Mouse (Mus musculus) NIH3T3 (cell line): ENCODE measurements around the gene Vars.
"Not testable (repeated sequence)": the region's sequence is repeated elsewhere in the genome, so short reads cannot be mapped to it uniquely, and the experiment has no call there.

Experiments
- DNase-seq: peaks from one replicate; pipeline ENCODE4 v3.0.0-alpha.2; 2012; ENCODE audit warnings: low read depth

The Vars gene

DNA sequence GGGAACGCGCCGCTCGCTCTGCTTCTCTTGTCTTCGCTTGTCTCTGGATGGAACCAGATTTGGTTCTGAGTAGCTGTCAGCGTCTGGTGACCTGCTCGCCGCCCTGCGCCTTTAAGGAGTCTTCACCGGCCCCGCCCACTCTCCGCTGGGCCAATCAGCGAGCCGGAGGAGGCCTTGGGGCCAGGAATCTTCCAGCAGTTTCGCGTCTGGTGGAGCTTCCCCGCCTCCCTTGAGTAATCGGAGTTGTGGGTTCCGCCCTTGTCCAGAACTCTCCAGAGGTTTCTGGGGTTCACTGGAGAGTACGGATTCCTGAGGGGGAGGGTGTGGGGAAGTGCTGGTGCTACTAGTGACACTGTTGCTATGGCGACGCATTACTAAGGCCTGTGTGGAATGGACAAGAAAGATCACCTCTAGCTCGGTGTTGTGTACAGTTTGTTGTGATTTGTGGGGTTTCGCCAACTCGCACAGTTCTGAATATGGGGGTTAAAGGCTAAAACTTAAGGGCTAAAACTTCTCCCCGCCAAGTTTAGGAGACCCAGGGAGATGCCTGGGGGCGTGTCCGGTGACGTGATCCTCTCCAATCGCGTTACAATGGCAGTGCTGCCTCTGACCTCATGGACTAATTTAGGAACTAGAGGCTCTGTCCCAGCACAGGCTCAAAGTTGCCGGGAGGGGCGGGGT, 28.6 kb upstream of the Vars start, which contains the start of the genes Hspa1a and Hspa1l:
TSS of gene Hspa1a (minus strand) at position 88 of the 681 bp plus-strand sequence.
TSS of gene Hspa1l (plus strand) at position 635 of the 681 bp plus-strand sequence.
- DNase-seq: not testable (repeated sequence)

DNA sequence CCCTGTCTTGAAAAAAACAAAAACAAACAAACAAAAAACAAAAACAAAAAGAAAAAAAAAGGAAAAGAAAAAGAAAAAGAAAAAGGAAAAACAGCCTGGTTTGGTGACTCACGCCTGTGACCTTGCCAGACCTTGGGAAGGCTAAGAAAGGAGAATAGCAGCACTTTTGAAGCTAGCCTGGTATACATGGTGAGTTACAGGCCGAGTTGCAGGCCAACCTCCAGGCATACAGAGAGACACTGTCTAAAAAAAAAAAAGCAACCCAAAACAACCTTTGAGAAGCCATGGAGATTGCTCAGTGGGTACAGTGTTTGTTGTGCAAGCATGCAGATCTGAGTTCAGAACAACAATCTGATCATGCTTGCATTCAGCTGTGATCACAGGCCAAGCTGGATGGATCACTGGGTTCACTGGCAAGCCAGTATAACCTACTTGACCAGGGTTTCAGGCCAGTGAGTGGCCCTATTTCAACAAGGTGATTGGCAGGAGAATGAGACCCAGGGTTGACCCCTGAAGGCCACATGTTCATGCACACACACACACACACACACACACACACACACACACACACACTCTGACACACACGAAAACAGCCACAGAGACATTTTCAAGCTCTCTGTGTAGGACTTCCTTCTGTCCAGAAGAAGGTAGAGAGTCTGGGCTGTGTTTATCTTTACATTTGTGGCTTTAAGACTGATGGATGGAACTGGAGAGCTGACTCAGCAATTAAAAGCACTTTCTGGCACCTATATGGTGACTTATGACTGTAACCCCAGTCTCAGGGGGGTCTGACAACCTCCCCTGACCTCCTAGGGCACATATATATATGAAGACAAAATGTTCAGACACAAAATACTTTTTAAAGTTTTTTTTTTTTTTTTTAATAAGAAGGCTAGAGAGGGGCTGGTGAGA, 24.9 kb upstream of the Vars start:
- peak; percentile 61 for DNase-seq

DNA sequence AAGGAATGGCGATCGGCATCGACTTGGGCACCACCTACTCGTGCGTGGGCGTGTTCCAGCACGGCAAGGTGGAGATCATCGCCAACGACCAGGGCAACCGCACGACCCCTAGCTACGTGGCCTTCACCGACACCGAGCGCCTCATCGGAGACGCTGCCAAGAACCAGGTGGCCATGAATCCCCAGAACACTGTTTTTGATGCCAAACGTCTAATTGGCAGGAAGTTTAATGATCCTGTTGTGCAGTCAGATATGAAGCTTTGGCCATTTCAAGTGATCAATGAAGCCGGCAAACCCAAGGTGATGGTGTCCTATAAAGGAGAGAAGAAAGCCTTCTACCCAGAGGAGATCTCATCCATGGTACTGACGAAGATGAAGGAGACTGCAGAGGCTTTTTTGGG, 23.8 kb upstream of the Vars start:
- DNase-seq: no peak

DNA sequence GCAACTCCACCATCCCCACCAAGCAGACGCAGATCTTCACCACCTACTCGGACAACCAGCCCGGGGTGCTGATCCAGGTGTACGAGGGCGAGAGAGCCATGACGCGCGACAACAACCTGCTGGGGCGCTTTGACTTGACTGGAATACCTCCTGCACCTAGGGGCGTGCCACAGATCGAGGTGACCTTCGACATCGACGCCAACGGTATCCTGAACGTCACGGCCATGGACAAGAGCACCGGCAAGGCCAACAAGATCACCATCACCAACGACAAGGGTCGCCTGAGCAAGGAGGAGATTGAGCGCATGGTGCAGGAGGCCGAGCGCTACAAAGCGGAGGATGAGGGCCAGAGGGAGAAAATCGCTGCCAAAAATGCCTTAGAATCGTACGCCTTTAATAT, 22.5 kb upstream of the Vars start:
- DNase-seq: no peak

DNA sequence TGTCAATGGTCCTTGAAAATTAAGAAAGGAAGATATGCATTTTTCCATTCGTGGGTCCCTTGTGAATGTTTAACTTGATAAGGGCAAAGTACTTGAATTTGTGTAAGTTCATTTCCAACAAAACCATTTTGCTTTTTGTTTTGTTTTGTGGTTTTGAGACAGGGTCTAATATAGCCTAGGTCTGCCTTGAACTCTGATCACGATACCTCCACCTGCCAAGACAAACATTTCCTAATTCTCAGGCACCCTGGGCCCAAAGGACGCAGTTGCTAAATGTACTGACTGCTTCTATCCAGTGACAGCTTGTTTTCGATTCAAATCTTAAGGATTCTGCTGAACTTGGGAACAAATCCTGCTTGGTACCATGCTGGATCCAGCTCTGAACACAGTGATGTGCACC, 21.2 kb upstream of the Vars start:
- no peak for DNase-seq

DNA sequence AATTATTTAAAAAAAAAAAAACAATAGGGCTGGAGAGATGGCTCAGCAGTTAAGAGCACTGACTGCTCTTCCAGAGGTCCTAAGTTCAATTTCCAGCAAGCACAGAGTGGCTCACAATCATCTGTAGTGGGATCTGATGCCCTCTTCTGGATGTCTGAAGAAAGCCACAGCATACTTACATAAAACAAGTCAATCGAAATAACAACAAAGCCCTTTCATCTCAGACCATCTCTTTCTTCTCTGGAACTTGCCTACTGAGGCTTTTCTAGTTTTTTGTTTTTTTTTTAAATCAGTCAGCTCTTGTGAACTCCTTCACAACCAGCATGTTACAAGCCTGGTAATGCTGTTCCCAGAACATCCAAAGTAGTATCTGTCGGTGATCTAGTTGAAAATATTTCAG, 20.1 kb upstream of the Vars start:
- DNase-seq: peak; percentile 83

DNA sequence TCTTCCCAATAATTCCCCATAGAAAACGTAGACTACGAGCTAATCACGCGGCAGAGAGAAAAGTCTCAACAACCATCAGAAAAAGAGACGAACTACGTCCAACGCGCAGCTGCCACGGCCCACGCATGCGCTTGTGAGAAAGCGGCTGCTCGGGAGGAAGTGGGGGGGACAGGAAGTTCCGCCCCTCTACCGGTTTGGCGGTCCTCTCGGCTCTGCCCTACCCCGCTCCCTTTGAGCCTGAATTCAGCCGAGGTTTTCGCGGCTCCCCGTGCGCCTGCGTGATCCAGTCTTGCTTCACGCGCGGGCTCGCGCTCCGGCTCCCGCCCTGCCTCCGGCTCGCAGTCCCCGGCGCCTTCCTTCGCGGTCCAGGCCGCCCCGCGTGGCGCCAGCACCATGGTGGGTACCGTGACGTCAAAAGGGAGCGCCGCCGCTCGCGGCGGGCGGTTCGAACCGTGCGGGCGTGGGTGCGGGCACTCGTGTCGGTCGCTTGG, 19.1 kb upstream of the Vars start, which contains the start of gene Lsm2:
TSS of gene Lsm2 (plus strand) at position 173 of the 491 bp plus-strand sequence.
- DNase-seq: peak; percentile 96

DNA sequence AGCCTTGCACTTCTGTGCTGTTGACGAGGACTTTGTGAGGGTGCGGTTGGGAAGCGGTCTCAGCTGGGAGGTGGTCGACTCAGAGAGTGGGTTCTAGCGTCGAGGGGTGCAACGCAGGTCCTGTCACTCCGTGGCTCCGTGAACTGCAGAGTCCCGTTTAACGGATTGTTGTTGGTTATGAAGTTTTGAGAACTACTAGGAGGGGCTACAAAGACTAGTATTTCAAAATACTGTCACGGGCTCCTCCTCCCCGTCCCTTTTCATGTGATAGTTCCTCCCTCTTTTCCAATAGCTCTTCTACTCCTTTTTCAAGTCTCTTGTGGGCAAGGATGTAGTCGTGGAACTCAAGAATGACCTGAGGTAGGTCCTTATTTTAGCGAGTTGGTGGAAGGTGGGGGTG, 18.5 kb upstream of the Vars start:
- peak; percentile 27 for DNase-seq

DNA sequence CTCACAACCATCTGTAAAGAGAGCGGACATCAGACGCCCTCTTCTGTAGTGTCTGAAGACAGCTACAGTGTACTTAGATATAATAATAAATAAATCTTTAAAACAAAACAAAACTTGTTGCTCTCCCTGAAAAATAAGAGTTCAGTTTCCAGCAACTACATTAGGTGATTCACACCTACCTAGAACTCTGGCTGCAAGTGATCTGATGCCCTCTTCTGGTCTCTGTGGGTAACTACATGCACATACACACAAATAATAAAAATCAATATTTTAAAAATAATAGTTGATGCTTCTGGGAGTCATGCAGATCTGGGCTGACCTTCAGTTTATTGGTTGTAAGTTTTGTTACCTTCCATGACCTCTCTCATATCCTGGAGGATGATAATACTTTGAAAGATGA, 16.6 kb upstream of the Vars start:
- DNase-seq: peak; percentile 80

DNA sequence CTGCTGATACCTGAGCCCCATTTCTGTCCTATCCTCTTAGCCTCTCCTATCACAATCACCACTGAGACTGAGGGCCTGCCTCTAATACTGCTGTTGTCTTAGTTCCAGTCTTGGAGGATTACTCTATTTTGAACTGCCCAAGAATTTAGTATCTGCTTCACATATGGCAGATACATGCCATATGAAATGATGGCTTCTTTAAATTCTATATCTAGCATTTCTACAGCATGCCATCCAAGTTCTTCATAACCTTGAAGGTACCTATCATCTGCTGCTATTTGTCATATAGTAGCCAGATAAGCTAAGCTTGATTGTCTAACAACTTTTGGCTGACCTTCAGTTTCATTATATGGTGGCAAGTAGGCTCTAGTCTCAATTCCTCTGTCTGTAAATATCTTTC, 6.0 kb upstream of the Vars start:
- DNase-seq: no peak

DNA sequence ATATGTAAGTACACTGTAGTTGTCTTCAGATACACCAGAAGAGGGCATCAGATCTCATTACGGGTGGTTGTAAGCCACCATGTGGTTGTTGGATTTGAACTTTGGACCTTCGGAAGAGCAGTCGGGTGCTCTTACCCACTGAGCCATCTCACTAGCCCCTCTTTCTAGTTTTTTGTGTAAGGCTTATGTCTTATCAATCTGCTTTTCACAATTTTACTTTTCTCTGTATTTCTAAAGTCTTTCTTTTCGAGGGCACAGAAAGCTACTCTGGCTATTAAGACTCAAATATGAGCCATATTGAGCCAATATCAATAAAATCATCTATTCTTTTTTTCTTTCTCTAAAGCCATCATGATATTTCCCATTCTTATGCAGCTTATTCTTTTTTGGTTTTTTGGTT, 5.6 kb upstream of the Vars start:
- not testable (repeated sequence) for DNase-seq

DNA sequence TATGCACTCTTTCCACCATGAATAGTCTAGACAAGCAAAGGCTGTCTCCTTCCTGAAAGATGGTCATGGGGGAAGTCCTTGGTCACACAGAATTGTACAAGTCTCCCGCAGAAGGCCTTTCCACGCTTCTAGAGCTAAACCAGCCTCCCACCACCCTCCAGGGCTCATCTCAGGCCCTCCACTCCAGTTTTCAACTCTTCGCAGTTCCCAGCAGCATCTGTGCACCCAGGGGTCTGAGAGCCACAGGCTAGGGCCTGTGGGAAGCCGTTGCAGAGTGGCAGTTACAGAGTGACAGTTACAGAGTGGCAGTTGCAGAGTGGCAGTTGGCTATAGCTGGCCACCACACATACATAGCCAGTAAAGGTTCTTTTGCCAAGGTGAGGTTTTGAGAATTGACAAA, 4.9 kb upstream of the Vars start:
- not testable (repeated sequence) for DNase-seq

DNA sequence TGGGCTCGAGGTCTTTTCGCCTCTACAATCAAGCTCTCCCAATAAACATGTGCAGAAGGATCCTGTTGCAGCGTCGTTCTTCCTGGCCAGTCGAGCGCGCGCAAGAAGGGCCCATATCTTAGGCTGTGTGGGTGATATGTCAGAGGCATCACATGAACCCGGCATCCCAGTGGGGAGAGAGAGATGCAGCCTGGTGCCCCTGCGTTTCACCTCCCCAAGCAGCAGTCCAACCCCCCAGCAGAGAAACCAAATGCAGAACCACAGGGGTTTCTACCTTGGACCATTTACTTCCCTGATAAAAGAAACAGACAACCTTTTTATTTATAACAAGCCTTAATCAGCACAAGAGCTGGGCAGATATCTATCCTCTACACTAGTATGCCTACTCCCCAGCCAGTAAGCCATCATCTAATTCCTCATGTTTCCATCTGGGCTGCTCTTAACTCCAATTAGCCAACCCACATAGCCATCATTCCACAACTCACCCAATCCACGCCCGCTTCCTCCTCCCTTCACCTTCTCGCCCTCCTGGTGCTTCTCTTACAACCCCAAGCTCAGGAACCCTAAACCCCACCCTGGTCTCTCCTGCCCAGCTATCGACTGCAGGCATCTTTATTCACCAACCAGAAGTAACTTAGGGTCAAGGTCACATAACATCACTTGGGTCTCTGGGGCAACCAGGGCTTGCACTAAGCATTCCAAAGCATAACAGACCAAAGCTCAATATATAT, 4.2 kb upstream of the Vars start:
- no peak for DNase-seq

DNA sequence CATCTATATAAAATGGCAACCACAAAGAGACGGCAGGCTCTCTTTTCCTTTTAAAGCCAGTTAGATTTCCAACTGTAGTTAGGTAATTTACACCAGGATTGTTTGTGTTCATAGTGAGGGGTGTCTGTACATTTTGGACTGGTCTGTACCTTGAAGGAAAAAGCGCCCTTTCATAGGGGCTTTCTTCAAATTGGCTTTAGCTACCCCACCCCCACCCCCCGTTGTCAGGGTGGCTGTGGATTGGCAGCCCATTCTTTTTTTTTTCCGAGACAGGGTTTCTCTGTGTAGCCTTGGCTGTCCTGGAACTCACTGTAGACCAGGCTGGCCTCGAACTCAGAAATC, 3.7 kb upstream of the Vars start:
- DNase-seq: no peak

DNA sequence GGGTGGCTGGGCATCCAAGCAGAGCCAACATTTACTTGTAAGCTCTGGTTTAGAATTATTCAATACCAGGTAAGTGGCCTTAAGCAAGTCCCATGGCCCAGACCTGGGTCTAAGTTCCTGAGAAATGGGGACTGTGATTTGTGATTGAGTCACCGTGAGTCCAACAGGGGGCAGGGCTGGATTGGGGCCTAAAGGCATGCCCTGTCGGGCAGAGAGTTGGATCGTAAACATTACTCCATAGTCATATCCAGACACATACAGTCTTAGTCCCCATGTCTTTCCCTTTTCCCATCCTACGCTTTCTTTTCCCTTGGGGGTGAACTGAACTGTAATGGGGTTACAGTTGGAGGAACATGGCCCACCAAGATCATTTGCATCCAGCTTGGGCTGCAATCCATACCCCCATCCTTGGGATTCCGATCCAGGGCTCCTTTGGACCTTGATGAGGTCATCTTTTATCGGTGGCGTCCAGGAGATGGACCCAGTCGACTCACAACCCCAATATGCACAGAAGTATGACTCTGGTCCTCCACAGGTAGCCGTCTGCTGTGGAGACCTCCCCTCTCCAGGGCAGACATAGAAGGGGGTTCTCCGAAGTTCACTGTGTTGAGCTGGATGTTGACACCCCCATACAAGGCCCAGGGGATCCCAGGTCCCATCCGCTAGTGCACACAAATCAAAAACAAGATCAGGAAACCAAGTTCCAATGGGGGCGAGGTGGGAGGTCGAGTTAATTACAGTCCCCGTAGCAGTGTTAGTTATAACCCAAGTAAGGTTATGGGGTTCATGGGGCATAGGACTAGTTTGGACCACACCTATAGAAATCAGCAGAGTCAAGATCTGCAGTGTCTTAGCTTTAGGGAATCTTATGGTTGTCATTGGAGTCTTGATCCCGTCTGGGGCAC, 2.0 kb upstream of the Vars start:
- DNase-seq: no peak

DNA sequence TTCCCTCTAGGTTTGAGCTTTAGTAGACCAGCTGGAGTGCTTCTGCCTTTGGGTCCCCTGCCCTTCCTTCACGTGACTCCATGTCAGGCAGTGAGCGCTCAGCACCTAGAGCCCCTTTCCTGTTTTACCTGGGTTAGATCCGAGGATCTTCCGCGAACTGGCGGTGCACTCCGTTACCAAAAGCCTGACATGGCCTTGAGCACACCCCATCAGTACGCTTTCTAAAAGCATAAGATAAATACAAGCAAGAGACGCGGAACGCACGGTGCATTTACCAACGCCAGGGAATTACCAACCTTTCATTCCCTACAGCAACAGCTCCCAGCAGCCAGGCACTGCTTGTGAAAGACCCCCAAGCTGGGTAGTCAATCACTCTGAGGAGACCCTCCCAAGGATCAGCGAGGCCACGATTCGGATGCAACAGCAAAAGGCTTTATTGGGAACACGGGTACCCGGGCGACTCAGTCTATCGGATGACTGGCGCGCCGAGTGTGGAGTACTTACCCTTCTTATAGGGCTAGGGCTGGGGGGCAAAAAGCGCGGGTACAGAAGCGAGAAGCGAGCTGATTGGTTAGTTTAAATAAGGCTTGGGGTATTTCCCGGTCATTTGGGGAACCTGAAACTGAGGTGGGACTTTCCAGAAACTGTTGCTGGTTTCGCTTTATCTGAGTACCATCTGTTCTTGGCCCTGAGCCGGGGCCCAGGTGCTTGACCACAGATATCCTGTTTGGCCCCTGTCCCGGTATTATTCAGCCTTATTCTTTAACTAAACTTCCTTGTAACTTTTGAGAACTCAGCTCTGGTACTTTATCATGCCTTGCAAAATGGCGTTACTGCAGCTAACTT, 693 bp upstream of the Vars start:
- DNase-seq: not testable (repeated sequence)

DNA sequence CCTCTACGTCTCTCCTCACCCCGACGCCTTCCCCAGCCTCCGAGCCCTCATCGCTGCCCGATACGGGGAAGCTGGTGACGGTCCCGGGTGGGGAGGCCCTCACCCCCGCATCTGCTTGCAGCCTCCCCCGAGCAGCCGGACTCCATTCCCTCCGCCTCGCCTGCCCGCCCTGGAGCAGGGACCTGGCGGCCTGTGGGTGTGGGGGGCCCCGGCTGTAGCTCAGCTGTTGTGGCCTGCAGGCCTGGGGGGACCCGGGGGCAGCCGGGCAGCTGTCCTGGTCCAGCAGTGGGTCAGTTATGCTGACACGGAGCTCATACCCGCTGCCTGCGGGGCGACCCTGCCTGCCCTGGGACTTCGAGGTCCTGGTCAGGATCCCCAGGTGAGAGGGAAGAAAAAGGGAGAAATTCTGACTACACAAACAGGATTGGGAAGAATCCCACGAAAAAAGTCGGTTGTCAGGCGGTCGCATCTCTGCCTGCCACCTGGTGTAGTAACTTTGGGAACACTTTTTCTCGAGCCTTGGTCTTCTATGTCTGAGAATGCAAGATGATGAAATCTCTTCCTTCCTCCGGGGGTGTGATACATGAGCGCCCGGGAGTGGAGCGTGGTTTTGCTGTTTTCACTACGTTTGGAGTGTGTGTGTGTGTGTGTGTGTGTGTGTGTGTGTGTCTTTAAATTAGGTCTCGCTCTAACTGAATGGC, 815 bp downstream of the Vars start:
- peak; percentile 75 for DNase-seq

DNA sequence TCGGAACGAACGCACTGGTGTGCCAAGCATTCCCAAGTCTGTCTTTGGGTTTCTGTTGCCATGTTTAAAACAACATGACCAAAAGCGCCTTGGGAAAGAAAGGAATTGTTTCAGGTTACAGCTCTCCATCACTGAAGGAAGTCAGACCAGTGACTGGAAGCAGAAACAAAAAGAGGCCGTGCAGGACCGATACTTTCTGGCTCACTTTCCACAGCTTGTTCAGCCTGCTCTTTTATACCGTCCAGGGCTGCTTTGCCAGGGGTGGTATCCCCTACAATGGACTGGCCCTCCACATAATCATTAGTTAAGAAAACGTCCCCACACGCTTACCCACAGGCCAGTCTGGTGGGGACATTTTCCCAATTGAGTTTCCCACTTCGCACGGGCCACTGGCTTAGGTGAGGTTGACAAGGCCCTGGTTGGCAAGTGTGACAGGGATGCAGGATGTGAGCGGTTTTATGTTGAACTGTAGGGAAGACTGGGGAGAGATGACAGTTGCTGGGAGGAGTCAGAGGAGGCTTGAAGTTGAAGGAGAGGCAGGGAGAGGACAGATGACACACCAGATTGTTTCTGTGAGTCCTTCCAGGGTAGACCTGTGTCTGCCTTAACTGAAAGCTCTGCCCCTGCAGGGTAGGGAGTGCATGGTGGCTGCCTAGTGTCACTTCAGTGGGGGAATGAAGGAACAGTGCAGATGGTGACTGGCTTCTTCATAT, 1.5 kb downstream of the Vars start:
- peak; percentile 38 for DNase-seq
